Mouse (Mus musculus): ENCODE measurements at regions not wholly inside any gene's neighbourhood (a gene's known extent, or its start where the extent isn't known, plus 50 kb on each side); places are given as distances from the start of the nearest gene placed in this dataset.

DNA sequence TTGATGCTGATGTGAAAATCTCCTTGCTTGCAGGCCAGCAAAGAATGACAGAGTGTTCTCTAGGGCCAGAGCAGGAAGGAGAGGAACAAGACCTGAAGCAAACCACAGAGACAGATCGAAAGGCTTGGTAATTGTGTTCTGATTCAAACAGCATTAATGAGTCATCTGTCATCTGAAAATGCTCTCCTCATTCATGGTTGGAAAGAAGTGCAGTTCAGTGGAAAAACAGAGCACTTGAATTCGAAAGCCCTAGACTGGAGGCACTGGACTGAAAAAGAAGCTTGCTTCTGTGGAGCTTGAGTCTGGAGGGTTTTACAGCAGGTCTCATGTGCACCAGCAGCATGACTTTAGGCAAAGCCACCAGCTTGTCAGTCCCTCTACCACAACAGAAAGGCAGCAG, 374.3 kb upstream of the B430305J03Rik start:
- in situ Hi-C loops (cut with MboI, MseI): no loop called here

DNA sequence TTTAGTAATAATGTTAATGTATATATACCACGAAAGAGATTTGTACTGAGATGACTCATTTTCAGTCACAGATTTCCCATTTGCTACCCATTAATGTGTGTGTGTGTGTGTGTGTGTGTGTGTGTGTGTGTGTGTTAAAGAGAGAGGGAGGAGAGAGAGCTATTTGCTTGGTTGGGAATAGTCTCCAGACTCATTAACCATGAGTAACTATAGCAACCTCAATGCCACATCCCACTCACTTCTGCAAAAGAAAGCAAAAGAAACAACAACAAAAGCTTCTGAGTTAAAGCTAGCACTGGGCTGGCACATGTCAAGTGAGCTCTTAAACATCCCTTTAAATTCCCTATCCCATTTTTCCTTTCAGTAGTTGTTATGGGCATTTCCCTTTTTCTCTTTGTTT, 372.8 kb upstream of the B430305J03Rik start:
- in situ Hi-C loops (cut with MboI, MseI): no loop called here

DNA sequence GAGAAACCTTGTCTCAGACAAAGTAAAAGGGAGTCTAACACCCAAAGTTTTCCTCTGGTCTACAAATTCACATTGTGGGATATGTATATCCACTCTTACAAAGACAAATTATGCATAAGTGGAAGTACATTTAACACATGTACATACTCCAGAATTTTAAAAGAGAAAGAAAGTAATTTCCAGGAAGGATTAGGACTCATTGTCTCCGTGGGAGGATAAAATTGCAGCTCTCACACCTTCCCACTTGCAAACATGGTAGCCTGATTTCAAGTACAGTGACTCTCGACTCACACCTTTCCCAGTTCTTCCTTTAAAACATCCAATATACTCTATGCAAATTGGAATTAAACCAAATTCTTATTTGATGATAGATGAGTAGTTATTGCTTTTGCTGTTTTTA, 351.0 kb upstream of the B430305J03Rik start:
- in situ Hi-C loops (cut with MboI, MseI): no loop called here

DNA sequence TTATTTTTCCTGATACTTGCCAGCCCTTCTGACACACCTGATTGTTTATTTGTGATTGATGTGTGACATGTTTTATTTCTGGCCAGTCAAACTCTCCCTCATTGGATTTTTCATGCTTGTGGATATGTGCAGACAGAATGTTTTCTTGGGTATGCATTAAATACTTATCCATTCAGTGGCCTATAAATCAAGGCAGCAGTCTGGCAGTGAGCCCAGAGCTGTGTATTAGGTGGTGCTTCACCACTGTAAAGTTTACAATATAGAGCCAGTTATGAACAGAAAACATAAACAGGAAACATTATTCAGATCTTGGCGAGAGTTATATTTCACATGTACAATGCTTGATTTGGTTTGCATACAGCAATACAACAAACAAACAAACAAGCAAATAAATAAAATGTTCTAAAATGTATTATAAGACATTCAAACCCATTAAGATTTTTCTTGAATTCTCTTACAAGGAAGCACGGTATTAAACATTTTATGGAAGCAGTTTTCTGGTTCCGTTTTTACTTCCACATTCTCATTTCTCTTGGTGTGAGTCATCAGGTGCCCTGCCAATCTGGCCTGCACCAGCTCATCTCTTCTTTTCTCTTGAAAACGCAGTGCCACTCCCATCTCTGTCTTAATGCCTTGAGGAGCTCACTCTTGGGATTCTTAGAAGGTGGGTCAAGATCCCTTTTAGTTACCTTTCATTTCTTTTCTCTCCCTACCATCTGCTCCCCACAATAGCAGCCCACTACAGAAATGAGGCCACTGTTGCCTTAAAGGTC, 322.4 kb upstream of the B430305J03Rik start:
- in situ Hi-C loops (cut with MboI, MseI): no loop called here

DNA sequence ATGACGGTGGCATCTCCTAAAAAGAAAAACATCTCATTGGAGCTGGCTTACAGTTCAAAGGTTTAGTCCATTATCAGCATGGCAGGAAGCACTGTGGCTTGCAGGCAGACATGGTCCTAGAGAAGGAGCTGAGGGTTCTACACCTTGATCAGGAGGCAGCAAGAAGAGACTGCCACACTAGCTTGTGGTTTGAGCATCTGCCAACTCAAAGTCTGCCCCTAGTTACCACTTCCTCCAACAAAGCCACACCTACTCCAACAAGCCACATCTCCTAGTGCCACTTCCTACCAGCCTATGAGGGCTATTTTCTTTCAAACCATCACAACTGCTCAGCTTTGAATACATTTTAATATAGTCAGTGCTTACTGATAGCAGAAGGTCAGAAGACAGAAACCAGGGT, 305.1 kb upstream of the B430305J03Rik start:
- in situ Hi-C loops (cut with MboI, MseI): no loop called here

DNA sequence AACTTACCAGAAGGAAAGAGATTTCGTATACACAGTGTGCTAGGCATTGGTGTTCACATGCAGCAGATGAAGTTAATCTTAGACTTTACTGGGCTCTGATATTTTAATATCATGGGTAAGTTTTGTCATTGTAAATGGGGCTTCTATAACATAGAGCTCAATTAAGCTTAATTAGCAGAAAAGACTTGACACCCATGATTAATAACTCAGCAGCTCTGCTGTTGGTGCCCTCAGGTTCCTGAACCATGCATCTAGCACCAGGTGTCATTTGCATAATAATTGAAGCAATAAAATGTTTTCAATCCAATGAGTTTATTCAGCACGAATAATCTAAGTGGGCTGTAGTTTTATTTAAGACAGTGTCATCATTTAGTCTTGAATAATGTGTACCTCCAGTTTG, 290.4 kb upstream of the B430305J03Rik start:
- in situ Hi-C loops (cut with MboI, MseI): no loop called here

DNA sequence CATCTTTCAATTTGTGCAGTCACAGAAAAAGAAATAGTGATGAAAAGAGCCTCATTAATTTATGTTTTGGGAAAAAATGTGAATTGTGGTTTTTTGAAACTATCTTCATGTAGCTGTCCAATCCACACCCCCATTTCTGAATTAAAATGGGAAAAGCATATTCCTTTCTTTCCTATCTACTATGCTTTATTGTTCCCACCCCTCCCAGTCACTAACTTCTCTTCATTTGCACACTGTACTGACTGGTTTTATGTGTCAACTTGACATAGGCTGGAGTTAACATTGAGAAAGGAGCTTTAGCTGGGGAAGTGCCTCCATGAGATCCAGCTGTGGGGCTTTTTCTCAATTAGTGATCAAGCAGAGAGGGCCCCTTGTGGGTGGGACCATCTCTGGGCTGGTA, 262.8 kb upstream of the B430305J03Rik start:
- in situ Hi-C loops (cut with MboI, MseI): loop anchor here in 1 of 2 experiments (10.0 kb wide), 1 partner anchor 386 kb away; no protein-coding TSS in a partner anchor

DNA sequence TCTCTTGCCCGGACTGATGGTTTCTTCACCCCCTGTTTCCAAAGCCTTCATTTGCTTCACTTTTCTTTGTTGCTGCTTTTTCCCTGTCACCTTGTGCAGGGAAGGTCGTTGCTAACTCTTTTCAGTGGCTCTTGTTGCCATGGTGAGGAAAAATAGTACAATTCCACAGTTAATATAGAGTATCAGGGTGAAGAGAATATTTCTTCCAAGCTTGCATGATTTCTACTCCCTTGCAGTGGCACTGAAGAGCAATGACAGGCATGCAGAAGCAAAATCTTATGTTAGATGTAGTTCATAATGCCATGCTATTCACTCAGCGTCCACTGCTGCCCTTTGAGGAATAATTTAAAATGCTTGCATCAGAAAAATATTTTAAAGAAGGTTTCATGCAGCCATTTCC, 262.3 kb upstream of the B430305J03Rik start:
- in situ Hi-C loops (cut with MboI, MseI): loop anchor here in 1 of 2 experiments (10.0 kb wide), 1 partner anchor 387 kb away; no protein-coding TSS in a partner anchor

DNA sequence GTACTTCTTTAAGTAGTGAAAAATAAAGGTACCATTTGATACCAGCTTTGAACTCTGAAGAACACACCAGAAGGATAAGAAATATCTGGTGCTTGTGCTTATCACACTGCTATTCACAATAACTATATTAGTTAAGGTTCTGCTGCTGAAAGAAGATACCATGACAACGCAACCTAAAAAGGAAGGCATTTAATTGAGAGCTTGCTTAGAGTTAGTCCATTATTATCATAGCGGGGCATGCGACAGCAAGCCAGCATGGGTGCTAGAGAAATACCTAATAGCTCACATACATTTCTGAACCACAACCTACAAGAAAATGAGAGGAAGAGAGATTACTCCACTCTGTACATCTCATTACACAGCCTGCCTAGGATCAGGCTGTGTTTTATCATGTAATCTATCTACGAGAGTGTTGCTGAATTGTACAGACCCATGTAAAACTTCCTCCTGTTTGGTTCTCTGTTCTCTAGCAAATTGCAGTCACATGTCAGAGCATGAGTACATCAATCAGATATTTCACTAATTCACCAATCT, 258.3 kb upstream of the B430305J03Rik start:
- in situ Hi-C loops (cut with MboI, MseI): loop anchor here in 1 of 2 experiments (10.0 kb wide), 1 partner anchor 391 kb away; no protein-coding TSS in a partner anchor

DNA sequence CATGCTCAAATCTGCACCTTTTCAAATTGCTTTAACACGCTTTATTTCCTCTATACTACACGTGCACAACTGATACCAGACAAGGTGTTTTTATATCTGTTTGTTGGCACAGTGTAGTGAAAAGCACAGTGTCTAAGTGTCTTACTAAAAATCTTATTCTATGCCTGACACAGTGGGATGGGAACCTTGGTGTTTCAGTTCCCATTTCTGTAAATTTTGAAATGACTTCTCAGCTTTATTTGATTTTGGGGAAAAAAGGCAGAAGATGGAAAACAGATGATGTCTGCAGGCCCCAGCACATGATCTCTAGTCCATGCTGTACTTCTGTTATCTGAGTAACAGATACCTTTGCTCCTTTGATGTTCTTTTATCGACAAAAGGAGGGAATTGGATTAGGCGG, 239.7 kb upstream of the B430305J03Rik start:
- in situ Hi-C loops (cut with MboI, MseI): no loop called here

DNA sequence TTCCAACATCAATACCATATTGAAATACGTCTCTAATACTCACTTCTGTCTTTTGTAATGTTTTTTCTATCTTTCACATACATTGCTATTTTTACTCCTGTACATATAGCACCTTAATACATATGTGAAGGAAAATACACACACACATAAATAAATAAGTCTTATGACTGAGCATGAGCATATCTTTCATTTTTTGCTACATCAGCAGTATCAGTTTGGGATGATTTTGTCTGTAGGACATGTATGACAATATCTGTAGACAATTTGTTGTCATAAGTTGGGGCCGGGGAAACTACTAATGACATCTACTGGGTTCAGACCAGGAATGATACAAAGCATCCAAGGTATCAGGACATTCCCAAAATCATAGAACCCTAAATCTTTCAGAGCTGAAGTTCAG, 237.1 kb upstream of the B430305J03Rik start:
- in situ Hi-C loops (cut with MboI, MseI): no loop called here

DNA sequence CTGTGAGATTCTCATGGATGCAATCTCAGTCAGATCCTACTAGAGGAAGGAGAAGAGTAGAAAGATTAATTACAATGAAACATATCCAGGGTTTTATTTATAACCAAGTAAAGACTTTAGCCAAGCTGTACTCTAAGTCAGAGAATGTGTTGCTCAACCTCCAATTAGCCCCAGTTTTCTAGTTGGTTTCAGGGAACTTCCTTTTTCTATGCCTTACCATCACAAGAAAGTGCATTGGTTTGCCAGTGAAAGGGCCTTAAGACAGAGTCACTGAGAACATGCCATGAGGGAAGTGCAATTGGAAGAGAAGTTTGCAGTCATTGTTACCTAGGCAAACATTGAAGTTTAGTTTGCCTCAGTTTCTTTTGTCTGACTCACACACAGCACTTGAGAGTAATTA, 229.8 kb upstream of the B430305J03Rik start:
- in situ Hi-C loops (cut with MboI, MseI): no loop called here

DNA sequence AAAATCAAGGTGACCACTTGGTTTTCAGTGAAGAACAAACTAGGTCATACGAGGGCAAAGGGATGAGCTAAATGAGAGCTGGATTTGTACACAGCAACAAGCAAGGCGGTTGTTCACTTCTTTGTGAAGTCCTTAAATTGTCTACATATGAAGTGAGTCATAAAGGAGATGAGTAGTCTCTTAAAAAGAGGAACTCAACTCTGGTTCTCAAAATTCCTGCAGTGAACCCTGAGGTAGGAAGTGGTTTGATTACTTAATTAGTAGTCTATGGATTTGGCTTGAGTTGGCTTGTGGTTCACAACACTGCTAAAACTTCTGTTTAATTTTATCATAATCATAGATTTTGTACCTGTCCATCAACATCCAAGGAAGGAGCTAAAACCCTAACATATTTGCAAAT, 226.6 kb upstream of the B430305J03Rik start:
- in situ Hi-C loops (cut with MboI, MseI): no loop called here

DNA sequence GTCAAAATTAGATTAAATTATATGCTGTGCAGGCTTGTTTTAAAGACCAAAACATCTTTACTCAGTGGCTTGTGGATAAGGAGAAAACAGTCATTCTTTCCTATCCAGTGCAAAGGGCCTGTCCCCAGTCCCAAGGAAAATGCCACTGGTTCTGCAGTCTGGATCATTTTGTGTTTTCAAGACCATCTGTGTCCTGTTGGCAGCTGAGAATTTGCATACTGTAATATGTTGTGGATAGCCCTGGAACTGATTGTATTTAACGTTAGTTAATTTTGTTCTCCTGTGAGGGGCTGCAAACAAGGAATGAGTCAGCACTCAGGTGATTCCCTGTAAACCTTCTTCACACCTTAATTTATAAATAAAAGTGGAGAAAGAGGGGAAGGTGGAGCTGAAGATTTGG, 217.9 kb upstream of the B430305J03Rik start:
- in situ Hi-C loops (cut with MboI, MseI): no loop called here

DNA sequence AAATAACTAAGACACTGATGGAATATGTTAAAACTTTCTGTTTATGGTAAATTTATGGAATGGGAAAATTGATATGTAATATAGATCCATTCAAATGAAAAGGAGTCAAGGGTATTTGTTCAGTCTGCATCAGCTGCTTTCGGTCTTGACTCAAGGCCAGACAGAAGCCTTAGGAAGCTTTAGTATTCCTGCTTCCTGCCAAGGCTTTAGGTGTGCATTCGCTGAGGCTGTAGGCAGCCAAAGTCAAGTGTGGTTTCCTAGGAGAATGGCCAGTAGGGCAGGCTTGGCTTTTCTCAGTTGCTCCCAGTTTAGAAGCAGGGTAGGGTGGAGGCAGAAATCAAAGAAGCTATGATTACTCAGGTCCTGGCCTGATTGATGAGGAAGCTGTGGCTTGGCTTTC, 217.2 kb upstream of the B430305J03Rik start:
- in situ Hi-C loops (cut with MboI, MseI): no loop called here

DNA sequence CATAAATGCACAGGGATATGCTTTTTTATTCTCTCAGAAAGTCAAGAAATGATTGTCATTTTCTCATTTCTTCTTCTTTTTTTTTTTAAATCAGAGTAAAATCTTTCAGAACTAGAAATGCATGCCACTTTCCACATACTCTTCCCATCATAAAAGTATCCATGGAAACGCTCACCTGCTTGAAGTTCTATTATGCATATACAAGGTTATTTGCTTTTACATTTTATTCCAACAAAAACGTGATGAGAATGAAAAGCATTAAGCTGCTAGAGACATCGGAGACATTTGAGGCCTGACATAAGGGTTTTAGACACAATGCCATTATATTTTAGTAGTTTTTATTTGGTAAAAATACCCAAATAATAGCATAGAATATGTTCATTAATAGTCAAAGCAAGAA, 214.5 kb upstream of the B430305J03Rik start:
- in situ Hi-C loops (cut with MboI, MseI): no loop called here

DNA sequence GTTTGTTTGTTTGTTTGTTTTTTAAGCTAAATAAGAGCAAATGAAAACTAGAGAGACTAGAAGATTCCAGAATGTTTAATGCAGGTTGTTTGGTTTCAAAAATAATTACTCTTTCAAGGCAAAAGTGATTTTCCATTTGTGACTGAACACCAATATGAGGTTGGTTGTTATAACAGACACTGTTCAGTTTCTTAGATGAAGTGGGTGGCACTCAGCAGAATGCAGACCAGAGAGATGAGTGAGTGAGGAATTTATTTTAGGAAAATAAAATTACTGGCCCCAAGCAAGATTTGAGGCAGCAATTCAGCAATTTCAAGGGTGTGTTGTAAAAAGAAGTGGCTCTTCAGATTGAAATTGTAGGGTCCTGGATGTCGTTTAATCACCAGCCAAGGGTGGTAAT, 171.4 kb upstream of the B430305J03Rik start:
- in situ Hi-C loops (cut with MboI, MseI): no loop called here

DNA sequence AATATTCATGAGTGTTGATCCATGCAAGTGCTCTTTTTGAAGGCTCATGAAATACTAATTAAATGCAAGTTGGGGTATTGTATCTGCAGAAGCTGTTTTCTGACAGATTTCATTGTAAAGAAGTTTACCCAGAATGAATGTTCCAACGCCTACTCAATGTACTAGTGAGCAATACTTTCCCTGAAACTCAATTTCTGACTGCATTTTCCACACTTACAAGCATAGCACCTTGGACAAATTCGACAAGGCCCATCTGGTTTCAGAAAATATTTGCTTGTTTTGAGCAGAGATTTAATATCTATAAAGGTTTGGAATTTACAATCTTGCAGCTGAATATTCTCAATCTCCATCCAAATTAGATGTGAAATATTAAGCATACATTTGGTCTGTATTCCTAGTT, 170.0 kb upstream of the B430305J03Rik start:
- in situ Hi-C loops (cut with MboI, MseI): no loop called here

DNA sequence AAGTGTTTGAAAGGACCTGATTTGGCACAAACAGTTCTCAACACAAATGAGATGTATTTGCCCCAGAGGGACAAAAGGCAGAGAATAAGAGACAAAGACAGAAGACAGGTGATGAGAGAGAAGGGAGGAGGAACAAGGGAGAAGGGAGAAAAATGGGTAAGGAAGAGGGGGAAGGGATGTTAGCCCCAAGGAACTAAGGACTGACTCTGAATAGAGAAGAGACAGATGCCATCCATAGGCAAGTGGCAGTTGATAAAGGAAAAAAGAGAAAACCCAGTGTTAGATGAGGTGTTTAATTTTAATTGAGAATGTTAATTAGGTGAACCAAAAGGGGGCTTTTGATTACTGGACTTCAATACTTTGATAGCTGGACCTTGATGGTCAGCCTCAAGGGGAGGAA, 137.4 kb upstream of the B430305J03Rik start:
- in situ Hi-C loops (cut with MboI, MseI): no loop called here

DNA sequence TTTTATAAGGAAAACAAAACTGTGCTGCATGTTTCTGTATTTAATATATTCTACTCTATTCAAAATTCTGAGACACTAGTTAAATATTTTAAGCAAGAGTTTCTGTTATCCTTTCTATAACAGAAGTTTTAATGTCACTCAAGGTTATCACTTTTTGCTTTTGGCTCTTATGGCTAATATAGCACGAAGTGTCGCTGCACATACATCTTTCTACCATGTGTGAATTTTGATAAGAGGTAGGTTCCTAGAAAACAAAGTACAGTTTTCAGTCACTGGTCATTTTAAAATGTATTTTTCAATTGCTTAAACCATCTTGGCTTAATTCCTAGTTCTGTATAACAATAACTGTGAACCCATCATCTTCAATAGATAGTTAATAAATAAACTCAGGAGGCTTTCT, 129.1 kb upstream of the B430305J03Rik start:
- in situ Hi-C loops (cut with MboI, MseI): loop anchor here in 1 of 2 experiments (5.0 kb wide), 1 partner anchor 32 kb away; no protein-coding TSS in a partner anchor

DNA sequence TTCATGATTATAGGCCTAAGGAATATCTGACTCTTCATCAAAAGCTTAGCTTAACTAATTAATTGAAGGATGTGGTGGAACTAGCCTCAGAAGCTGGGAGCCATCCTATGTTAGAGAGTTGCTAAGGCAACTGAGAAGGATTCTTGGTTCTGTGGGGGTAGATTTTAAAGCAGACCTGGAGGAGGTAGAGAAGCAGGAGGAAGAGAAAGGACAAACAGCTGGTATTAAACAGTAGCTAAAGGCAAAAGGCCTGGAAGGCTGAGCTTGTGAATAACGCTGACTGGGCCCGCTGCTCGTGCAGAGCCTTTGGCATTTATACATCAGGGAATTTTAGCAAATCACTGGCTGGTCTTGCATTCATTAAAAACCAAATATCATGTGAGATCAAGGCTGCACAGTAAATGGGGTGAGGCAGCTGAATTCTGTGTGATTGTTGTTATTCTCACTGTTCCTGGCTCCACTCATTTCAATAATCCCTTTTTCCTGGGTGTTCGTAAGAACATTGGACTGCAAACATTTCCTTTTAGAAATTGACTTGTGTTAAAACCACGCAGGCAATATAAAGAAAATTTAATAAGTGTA, 121.1 kb upstream of the B430305J03Rik start:
- in situ Hi-C loops (cut with MboI, MseI): no loop called here

DNA sequence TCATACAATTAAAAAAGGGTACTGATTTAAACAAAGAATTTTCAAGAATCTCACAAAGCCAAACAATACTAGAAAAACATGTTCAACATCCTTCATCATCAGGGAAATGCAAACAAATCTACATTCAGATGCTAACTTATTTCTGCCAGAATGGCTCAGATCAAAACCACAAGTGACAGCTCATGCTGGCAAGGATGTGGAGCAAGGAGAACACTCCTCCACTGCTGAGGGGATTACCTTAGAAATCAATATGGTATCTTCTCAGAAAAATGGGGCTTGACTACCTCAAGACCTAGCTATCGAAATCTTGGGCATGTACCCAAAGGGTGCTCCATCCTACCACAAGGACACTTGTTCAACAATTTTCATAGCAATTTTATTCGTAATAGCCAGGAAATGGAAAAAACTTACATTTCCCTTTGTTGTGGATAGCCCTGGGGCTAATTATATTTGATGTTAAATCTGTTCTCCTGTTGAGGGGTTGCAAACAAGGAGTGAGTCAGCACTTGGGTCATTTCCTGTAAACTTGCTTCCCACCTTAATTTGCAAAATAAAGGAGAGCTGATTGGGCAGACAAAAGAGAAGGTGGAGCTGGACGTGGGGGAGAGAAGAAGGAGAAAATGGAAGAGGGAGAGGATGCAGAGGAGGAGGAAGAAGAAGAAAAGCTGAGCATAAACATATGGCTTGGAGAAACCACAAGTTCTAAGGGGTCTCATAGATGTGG, 113.3 kb upstream of the B430305J03Rik start:
- in situ Hi-C loops (cut with MboI, MseI): no loop called here
